Mouse (Mus musculus) ZHBTc4 (cell line): ENCODE data around the gene Rapgef5.

Source experiments
- DNase-seq: peaks from one replicate; pipeline ENCODE4 v3.0.0-alpha.2; 2011; ENCODE audit warnings: low read depth, low spot score

Gene Rapgef5

DNA sequence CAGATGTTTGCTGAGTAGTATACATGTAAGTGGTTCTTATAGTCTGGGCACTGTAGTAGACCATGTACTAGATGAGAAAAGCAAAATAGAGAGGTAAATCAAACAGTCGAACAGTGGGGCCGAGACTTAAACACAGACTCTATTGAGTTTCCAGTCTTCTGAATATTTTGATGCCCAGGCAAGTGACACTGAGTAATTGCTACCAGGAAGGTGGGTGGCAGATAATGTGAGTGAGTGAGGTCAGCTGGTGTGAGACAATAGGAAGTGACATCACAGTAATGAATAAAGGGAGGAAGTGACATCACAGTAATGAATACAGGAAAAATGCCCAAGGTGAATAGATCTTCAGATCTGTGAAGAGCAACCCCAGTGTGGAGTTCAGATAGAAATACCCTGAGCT lies at the start of gene Rapgef5:
TSS of gene Rapgef5 (plus strand) at position 301 of the 400 bp plus-strand sequence.
- DNase-seq, result no peak

DNA sequence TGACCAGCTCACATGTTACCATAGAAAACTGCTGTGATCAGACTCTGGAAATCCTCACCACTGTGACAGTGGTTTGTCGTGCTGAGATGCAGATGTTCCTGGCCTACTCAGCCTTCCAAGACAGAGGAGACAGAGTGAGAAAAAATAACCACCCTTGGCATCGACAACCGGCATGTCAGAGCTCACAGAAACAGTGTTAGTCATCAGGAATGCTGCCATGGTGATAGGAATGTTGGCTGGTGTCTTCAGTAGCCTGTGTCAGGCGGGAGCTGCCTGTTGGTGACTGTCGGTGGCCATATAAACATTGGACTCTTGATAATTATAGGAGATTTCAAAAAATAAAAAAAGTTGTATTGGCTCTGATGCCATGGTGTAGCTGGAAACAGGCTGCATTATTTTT lies 48.0 kb upstream of the Rapgef5 start:
- no peak for DNase-seq

DNA sequence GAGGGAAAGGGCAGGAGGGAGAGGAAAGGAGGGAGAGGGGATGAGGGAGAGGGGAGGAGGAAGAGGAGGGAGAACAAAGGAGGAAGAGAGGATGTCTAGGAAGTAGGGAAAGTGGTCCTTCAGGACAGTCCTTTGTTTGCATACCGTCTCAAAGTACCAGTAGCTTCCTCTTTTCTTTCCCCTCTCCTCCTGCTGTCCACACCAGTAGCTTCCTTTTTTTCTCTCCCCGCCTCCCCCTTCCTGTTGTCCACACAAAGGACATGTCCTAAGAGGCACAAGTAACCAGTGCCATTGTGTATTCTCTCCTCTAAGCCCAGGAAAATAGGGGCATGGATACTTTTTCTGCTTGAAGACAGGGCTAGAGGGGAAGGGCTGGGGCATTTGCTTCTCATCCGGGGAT lies 37.3 kb upstream of the Rapgef5 start:
- no peak for DNase-seq

DNA sequence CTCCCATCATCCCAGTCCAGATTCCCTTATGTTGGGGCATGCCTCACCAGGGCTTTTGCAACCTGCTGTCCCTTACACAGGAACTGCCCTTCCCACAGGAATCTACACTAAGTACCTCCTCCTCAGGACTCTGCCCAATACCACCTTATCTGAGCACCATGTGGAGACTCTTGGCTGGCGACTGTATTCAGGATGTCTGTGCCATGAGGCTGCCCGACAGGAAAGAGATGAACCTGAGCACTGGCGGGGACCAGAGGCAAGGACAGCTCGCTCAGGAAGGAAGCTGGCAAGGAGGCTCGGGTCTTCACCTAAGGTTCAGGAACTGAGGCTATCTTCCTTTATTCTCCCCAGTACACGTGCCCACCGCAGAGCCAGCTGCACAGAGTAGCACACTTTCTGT lies 36.6 kb upstream of the Rapgef5 start:
- DNase-seq, result no peak

DNA sequence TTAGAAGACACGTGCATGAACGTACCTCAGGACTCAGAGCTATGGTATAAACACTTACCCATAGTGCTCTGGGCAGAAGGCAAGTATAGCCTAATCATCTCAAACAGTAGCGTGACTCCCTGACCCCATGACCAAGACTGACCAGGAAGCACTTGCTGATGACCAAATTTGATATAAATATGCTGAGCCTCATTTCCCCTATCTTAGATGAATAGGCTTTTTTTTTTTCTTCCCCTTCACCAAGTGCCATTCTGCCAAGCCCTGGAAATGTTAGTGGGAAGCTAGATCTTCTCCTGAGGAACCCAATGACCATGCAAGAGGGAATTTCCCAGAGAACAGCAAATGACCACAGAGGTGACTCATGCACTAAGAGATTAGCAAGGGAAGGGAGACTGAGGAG lies 35.3 kb upstream of the Rapgef5 start:
- DNase-seq, result no peak

DNA sequence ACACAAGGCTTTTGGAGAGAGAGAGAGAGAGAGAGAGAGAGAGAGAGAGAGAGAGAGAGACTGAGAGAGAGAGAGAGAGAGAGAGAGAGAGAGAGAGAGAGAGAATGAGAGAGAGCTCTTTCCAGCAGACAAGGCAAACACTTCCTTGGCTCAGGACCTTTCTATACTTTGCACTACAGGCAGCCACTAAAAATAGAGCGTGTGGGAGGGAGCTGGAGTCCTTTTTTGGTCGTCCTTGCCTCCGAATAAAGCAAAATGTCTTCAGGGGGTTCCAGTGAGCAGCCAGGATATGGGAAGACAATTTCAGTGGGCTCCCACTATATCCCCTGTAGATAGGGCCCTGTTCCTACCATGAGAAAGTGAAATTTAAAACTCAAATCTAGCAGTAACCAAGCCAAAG lies 33.6 kb upstream of the Rapgef5 start:
- DNase-seq, result no peak

DNA sequence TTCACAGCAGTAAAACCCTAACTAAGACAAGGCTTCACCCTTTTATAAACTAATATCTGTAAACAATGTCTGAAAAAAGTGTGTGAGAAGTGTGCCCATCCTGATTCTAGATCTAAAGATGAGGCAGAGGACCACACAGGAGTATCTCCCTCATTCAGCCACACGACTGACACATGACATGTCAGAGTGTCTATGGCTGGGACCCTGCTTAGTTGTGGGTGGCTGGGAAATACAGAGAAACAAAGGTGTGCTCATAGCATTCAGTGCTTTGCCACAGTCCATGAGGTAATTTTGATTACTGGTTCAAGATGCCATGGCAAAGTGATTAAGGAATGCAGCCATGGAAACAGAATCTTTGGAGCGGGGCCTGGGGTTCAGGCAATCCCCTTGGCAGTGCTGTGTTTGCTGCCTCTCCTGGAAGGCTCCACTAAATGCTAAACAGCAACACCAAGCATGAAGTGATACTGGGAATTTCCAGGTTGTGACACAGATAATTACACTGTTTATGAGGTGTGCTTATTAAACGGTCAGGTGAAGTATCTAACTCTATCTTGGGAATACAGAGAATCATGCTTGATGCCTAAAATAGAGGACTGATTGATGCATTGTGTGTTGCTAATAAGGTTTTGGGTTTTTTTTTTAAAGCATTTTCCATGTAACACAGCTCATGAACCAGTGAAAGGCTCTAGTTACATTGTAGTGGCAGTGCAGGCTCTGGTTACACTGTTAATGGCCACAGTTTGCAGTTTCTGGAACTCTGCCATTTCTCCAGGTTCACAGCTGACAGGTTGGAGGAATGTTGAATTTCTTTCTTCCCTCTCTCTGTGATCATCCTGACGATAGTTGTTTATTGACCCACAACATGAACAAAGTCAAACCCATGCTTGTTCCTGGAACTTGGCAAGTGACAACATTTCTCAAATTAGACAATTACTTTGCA lies 29.9 kb upstream of the Rapgef5 start:
- no peak for DNase-seq

DNA sequence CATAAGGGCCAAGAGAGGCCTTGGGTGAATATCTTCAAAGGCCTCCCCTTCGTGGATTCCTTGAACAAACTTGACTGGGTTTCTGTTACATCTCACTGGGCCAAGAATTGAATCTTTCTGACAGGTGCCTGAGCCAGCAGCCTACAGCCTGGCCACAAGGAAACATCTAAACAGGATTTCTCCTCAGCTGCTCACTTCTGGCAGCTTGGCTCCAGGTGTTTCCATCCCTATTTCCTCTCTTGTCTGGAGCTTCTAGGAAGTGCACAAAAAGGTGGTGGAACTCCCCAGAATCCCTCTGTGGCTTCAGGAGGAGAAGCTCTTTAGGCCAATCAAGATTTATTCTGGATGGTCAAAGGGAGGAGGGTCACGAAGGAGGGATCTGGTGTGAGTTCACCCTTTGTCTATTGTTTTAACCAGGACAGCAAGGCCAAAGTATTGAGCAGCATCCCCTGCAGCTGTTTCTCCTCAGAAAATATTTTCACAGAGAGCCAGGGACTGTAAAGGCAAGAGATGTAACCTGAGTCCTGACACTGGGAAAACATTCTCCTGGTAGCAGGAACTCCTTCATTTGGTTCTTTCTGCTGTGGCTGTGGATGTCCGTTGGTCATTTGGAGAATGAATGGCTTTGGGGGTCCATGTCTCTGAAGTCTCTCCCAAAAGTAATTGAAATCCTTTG lies 19.6 kb upstream of the Rapgef5 start:
- no peak for DNase-seq

DNA sequence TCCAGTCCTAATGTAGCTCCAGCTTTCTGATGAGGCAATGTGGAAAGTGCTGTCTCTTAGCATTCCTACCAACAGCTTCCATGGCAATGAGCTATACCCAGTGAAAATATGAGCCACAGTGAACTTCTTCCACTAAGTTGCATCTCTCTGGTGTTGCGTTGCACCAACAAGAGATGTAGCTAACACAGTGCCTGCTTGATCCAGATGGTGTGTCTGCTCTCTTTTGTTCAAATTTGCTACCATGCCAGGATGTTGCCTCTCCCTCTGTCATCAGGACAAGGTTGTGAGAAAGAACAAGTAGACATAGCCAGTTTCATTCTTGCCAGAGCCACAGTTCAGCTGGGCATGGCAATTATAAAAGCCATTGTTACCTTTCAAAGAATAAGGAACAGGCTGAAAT lies 18.9 kb upstream of the Rapgef5 start:
- DNase-seq, result no peak

DNA sequence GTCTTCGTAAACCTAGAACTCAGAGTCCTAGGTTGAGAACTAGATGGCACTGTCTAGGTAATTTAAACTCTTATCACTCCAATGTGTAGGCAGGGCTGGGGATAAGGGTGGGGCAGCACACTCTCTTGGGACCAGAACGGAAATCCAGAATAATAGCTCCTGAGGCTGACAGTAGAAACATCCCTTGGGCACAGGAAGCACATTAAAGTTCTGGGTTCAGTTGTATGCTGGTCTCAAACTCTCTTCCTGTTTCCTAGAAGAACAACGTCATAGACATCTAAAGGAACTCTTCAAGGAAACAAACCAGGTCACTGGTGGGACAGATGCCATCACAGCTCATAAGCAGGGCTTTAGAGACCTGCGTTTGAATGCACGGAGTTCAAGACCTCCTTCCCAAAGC lies 17.0 kb upstream of the Rapgef5 start:
- no peak for DNase-seq

DNA sequence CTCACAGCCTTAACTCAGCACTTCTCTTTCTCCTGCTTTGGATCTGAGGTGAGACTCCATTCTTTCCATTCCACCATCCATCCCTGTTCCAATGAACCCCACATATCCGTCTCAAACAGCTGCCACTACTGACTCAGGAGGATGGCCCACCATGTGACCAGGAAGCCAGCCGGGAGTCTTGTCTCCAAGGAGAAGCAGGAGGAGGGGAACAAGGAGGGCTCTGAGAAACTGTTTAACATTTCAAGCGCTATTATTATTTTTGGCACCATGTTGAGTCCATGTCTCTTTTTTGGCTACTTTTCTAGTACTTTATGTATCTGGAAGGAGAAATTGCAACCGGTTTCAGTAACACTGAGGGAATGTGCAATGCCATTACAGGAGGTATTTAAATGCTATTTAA lies 15.1 kb upstream of the Rapgef5 start:
- no peak for DNase-seq

DNA sequence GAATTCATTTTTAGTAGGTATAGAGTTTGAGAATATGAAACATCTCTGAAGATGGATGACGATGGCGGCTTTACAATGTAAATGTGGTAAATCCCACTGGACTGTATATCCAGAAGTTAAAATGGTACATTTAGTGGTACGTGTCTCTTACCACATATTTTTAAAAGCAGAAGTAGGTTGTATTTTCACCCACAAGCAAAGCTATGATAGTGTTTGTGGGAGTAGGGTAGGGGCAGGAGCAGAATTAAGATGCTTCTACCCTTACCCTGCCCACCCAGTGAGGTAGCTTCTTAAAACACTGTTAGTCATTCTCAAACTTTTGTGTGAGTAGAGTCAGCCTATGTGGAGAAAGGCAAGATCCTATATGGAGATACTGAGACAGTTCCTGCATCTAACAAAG lies 13.4 kb upstream of the Rapgef5 start:
- no peak for DNase-seq

DNA sequence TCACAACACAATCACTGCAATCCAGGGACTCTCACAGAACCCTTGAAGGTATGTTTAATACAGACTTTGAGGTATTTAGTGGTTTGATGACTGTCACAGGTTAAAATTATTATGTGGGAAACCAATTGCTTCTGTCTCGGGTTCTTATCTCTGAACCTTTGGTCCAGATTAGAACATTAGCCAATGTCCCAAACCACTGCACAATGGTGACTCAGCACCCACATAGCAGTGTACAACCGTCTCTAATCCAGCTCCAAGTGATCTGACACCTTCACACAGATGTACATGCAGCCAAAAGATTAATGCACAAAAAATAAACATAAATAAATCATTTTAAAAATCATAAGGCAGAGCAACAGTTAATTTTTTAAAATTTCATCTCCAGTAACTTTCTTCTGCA lies 11.1 kb upstream of the Rapgef5 start:
- DNase-seq, result no peak

DNA sequence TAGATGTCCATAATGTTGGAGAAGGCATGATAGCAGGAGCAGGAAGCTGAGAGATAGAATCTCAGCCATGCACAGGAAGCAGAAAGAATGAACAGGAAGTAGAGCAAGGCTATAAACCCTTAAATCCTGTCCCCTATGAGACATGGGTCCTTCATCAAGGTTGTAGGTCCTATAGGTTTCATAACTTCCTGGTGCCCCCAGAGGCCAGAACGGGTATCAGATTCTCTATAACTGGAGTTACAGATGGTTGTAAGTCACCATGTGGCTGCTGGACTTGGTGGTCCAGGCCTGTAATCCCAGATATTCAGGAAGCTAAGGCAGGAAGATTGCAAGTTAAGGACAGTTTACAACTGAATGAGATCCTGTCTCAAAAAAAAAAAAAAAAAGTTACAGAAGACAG lies 8.5 kb upstream of the Rapgef5 start:
- DNase-seq, result no peak

DNA sequence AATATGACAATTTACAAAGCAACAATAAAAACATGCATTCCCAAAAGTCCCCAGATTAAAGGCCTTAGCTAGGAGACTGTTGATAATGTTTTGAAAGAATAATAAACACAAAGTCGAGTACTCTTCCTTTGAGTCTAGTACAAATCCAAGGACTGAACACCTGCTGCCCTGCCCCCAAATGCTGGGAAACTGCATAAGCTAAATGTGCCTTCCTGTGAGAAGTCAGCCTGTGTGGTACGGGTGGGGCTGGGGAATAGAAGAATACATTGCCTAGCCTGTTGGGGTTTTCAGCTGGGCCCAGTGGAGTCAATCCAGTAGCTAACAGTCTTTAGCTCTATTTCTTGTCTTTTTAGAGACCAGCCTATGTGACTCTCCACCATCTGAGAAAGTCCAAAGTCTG lies 6.4 kb upstream of the Rapgef5 start:
- DNase-seq, result peak; percentile 9

DNA sequence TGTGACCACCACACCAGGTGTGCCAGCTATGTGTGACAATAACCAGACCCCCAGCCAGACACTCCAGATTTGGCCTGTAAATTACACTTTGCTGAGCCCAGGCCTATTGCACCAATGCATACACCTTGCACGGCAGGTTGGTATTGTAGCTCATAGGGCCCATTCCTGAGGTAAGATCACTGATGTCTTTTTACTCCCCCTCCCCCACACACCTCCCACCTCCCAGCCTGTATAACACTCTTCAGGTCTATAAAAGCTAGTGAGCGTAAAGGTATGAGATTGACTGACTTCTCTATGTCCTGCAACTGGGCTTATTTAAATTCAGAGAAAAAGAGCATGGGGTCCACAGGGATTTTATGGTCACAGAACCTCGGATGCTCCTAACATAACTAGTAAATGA lies 3.8 kb upstream of the Rapgef5 start:
- no peak for DNase-seq

DNA sequence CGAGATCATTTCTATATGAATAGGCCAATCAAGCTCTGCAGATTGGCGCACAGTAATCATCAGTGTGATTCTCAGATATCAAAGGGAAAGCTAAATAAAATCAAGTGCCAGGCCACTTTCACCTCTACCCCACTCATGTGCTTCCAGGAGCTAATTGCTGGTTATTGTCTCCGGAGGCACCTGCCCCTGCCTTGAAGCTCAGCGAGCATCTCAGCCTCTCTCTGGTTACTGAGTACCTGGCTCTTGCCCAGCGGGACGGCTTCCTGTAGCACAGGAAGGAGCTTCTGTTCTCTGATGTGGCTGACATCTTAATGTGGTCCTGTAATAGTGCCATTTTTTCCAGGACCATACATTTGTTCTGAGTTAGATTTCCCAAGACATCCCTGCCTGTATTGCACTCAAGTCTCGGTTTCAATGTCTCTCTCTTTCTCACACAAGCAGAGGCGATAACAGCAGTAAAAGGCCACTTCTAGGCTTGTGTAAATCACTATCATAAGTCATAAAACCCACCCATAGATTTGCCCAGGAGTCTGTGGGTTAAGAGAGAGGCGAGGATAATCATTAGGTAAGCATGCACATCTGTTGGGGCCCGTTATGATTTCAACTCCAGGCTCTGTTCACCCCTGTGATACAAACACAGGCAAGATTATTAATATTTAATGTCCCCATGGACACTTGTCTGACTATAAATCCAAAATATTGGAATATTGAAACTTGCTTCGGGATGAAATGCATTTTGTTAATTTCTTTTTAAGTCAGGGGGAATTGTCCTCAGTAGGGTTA lies 2.9 kb upstream of the Rapgef5 start:
- peak; percentile 6 for DNase-seq

DNA sequence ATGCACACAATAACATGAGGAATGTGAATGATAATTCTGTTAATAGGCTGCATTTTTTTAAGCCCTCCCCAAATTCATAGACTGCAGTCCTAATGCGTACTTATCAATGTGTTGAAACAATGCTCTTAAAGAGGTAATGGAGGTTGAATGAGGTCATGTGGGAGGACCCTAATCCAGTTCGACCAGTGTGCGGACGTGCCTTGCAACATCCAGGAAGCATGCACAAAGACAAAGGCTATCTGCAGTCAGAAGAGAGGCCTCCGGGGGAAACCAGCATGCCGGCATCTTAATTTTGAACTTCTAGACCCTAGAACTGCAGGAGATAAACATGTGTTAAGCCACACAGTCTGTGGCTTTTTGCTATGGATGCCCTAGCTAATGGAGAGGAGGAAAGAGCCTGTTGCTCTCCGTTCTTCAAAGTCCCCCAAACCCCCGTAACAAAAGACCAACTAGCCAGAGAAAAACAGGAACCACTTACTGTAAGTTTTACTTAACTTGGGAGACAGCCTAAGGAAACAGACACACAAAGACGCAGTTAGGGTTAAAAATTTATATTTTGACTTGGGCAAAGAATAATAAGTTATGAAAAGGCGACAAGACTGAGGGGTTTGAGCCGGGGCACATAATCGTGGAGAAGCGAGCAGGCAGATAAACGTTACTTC lies 1.1 kb downstream of the Rapgef5 start:
- no peak for DNase-seq

DNA sequence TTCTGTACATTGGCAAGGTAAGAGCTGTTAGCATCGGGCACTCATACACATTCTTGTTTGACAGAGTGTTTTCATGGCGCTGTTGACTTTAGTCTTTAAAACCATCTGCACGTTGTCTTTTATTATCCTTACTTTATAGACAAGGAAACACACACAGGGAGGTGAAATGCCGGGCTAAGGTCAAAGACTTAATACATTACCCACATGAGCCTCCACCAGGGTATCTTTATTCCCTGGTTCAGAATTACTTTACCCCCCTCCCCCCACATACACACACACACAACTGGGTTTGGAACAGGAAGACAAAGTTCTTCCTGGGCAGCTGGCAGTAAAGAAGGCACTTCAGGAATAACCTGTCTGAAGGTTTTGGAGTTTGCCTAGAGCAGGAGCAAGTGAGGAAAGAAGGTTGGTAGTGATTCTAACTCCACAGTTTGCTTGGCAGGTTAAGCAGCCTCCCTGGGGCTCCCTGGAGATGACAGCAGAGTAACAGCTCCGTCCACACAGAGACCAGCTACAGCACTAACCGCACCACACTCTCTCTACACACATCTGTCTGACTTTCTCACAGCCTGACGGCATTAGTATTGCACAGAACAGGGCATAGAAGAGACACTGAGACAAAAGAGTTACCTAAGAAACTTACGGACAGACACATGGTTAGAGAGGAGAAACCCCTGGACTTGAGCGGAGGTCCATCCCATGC lies 8.2 kb downstream of the Rapgef5 start:
- DNase-seq, result no peak

DNA sequence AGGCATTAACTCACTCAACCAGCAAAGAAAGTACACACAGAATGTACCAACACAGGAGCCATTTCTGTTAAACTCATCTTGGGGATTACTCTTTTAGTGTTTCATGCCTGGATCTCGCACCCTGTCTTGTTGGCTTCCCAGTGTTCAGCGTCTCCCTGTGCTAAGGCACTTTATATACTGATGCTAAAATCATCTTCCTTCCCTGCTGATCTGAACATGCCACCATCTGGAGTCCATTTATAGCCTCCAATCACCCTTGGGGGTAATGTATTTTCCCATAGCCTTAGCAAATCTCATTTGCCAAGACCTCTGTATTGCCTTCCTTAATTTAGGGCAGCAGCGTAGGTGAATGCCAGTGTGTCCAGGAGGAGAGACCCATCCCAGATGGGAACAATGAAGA lies 11.6 kb downstream of the Rapgef5 start:
- no peak for DNase-seq

DNA sequence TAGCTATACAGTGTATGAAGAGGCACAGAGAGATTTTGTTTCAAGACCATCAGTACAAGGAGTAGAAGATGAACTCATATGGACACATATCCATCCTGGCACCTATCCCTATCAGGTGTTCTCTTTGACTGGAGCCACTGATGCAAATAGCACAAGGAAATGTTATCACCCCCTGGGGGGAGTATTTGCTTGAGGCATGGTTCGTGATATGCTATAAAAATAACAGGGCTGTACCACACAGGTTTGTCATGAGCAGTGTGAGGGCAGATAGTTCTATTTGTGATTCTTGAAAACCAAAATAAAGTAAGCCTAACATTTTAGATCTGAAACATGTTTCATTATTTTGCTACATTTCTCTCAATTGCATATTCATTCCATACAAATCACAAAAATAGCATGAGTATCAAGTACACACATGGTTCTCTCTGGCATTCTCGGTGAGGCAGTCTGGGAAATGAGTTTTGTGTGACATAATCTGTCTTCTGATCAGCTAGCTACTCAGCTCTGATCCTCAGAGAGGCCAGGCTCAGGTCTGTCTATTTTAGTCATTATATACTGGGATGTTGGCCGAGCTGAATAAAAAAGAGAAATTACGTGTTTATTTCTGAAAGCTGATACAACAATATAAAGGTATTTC lies 12.3 kb downstream of the Rapgef5 start:
- no peak for DNase-seq
